ENCODE assay signal across 8 mouse cellular contexts in the genomic region with DNA sequence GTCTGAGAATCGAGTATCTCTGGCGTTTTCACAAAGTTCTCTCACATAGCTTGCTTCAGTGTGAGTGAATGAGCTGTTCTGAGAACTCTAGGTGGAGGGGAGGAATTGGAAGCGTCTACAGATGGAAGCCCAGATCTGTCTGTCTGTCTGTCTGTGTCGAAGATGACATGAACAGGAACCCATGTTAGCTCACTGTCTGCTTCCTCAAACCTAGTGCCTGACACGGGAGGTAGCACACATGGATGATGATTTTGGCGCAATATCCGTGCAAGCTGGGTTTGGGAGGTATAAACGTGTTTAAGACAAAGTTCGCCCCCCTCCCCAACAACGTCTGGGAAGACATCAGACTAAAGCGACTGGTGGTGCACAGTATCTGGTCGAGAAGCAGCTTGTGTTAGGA. TPM values are rescaled to one million over a fixed set of nuclear protein-coding genes. Genes with fewer than 3 reads are reported as not detected.
A peak's percentile ranks its signal among the peaks of the same experiment; 100 is the strongest.
DNase-seq lines count a peak whose midpoint lies in the region; ATAC-seq lines count a peak whose summit lies in the region.

No protein-coding gene starts in this region.

- H3K9ac ChIP-seq in lung, embryonic 16.5 days (ENCODE audit: low read length) = peak overlapping the region; percentile 90
- no peak overlapping the region for H3K9ac ChIP-seq in forebrain, embryonic 11.5 days (ENCODE audit: low read length)
- 0 out of 2 replicates have a peak overlapping the region, but pooled peaks have one; percentile 47 for H3K9ac ChIP-seq in limb, embryonic 15.5 days
- H3K9ac ChIP-seq in stomach, embryonic 14.5 days (replicated peaks; ENCODE audit: low read depth, low read length) = peak overlapping the region; percentile 69; the same call in 1 of the 2 replicates

- WGBS in lung, embryonic 16.5 days = 32% methylated on average over 12 of the region's 12 CpGs
- WGBS in forebrain, embryonic 11.5 days = 47% methylated on average over 12 of the region's 12 CpGs
- WGBS in limb, embryonic 15.5 days = 39% methylated on average over 12 of the region's 12 CpGs
- 37% methylated on average over 12 of the region's 12 CpGs for WGBS in stomach, embryonic 14.5 days

- no peak for ATAC-seq in lung, embryonic 16.5 days (ENCODE audit: low read depth)
- no peak for ATAC-seq in forebrain, embryonic 11.5 days (replicated peaks; ENCODE audit: low FRiP score)
- ATAC-seq in limb, embryonic 15.5 days (ENCODE audit: insufficient number of reproducible peaks, low FRiP score, low TSS enrichment, low read depth) = no peak
- no peak for ATAC-seq in stomach, embryonic 14.5 days (ENCODE audit: insufficient number of reproducible peaks, insufficient read depth, low FRiP score, low read depth)

- no peak for DNase-seq in lung, postnatal 25 days (ENCODE audit: low spot score)
- no peak for DNase-seq in forebrain, embryonic 11.5 days (ENCODE audit: low spot score)
- DNase-seq in adrenal gland, postnatal 4 days (ENCODE audit: low spot score in 2 of 2) = no peak
- no peak for DNase-seq in layer of hippocampus, postnatal 25 days (ENCODE audit: extremely low spot score in 1 of 2, low spot score in 1 of 2)
- DNase-seq in natural killer cell, adult 2 months (ENCODE audit: low spot score in 2 of 2) = no peak

- peaks cover 2% of the 10 kb centered on the region; the same call in 1 of the 2 replicates for H3K27me3 ChIP-seq in lung, embryonic 16.5 days (ENCODE audit: control insufficient read depth, insufficient read depth, low read depth, low read length)
- H3K27me3 ChIP-seq in forebrain, embryonic 11.5 days (ENCODE audit: control insufficient read depth, insufficient read depth, low read length) = peaks cover 6% of the 10 kb centered on the region; the same call in 1 of the 2 replicates
- H3K27me3 ChIP-seq in limb, embryonic 15.5 days = peaks cover 9% of the 10 kb centered on the region
- H3K27me3 ChIP-seq in stomach, embryonic 14.5 days (ENCODE audit: control insufficient read depth, insufficient read depth, low read length) = no peaks in the 10 kb centered on the region

- H3K9me3 ChIP-seq in lung, embryonic 16.5 days (ENCODE audit: control insufficient read depth, low read length) = no peaks in the 10 kb centered on the region; the same call in 1 of the 2 replicates
- no peaks in the 10 kb centered on the region for H3K9me3 ChIP-seq in forebrain, embryonic 11.5 days (ENCODE audit: control insufficient read depth, low read length)
- H3K9me3 ChIP-seq in limb, embryonic 15.5 days = no peaks in the 10 kb centered on the region
- H3K9me3 ChIP-seq in stomach, embryonic 14.5 days (ENCODE audit: control insufficient read depth, low read depth, low read length) = no peaks in the 10 kb centered on the region

- H3K4me1 ChIP-seq in lung, embryonic 16.5 days (replicated peaks; ENCODE audit: control insufficient read depth, insufficient read depth, low read length) = peaks cover 18% of the 10 kb centered on the region
- H3K4me1 ChIP-seq in forebrain, embryonic 11.5 days (replicated peaks; ENCODE audit: control insufficient read depth, insufficient read depth, low read length) = peaks cover 4% of the 10 kb centered on the region; the same call in 1 of the 2 replicates
- peaks cover 17% of the 10 kb centered on the region for H3K4me1 ChIP-seq in limb, embryonic 15.5 days
- peaks cover 7% of the 10 kb centered on the region for H3K4me1 ChIP-seq in stomach, embryonic 14.5 days (ENCODE audit: control insufficient read depth, insufficient read depth, low read length)

- no peaks in the 10 kb centered on the region for H3K36me3 ChIP-seq in lung, embryonic 16.5 days (ENCODE audit: control insufficient read depth, insufficient read depth, low read length)
- H3K36me3 ChIP-seq in forebrain, embryonic 11.5 days (ENCODE audit: control insufficient read depth, insufficient read depth, low read length) = no peaks in the 10 kb centered on the region
- H3K36me3 ChIP-seq in limb, embryonic 15.5 days = no peaks in the 10 kb centered on the region
- H3K36me3 ChIP-seq in stomach, embryonic 14.5 days (ENCODE audit: control insufficient read depth, insufficient read depth, low read length) = no peaks in the 10 kb centered on the region

- peak overlapping the region; percentile 76 for H3K4me3 ChIP-seq in lung, embryonic 16.5 days (ENCODE audit: low read length)
- peak overlapping the region; percentile 50; the same call in 1 of the 2 replicates for H3K4me3 ChIP-seq in forebrain, embryonic 11.5 days (ENCODE audit: low read depth, low read length)
- H3K4me3 ChIP-seq in limb, embryonic 15.5 days = peak overlapping the region; percentile 61
- peak overlapping the region; percentile 50 for H3K4me3 ChIP-seq in stomach, embryonic 14.5 days (ENCODE audit: low read depth, low read length)

- peak overlapping the region; percentile 93 for H3K4me2 ChIP-seq in lung, embryonic 16.5 days (ENCODE audit: low read depth, low read length)
- H3K4me2 ChIP-seq in forebrain, embryonic 11.5 days (ENCODE audit: low read depth, low read length, severe bottlenecking) = peak overlapping the region; percentile 87
- peak overlapping the region; percentile 93 for H3K4me2 ChIP-seq in limb, embryonic 15.5 days
- peak overlapping the region; percentile 93 for H3K4me2 ChIP-seq in stomach, embryonic 14.5 days (replicated peaks; ENCODE audit: low read depth, low read length)

- no peak overlapping the region for H3K27ac ChIP-seq in lung, embryonic 16.5 days (ENCODE audit: low read length)
- H3K27ac ChIP-seq in forebrain, embryonic 11.5 days (ENCODE audit: low read depth, low read length) = no peak overlapping the region
- no peak overlapping the region for H3K27ac ChIP-seq in limb, embryonic 15.5 days
- H3K27ac ChIP-seq in stomach, embryonic 14.5 days (ENCODE audit: low read length) = no peak overlapping the region

RNA-seq across cellular contexts. Expression of a gene that starts 0.7 kb away (rescaled TPM):
- 34.3 and 35.0 TPM in 2 replicates for polyA plus RNA-seq in lung, embryonic 16.5 days (2015; fragmentation: Nextera tagmentation; extraction: Ambion mirVana)
- 17.4 and 19.6 TPM in 2 replicates for polyA plus RNA-seq in forebrain, embryonic 11.5 days (2014; fragmentation: Nextera tagmentation; extraction: Ambion mirVana)
- polyA plus RNA-seq in limb, embryonic 15.5 days (2015; fragmentation: Nextera tagmentation; extraction: Ambion mirVana) = 22.5 and 24.3 TPM in 2 replicates
- polyA plus RNA-seq in stomach, embryonic 14.5 days (2014; fragmentation: Nextera tagmentation; extraction: Ambion mirVana) = 29.1 and 31.3 TPM in 2 replicates
- total RNA-seq in adrenal gland, postnatal 4 days (2021) = 10 to 100 TPM; 22.9 to 25.0 TPM
- 1 to 10 TPM; 2.0 to 2.5 TPM for total RNA-seq in layer of hippocampus, postnatal 25 days (2021)

RNA-seq across cellular contexts. Expression of a gene that starts 6.4 kb away (rescaled TPM):
- 1.1 TPM in 2 replicates for polyA plus RNA-seq in lung, embryonic 16.5 days (2015; fragmentation: Nextera tagmentation; extraction: Ambion mirVana)
- polyA plus RNA-seq in forebrain, embryonic 11.5 days (2014; fragmentation: Nextera tagmentation; extraction: Ambion mirVana) = 0.17 and 0.20 TPM in 2 replicates
- polyA plus RNA-seq in limb, embryonic 15.5 days (2015; fragmentation: Nextera tagmentation; extraction: Ambion mirVana) = 2.7 and 8.6 TPM in 2 replicates
- 0.26 and 0.45 TPM in 2 replicates for polyA plus RNA-seq in stomach, embryonic 14.5 days (2014; fragmentation: Nextera tagmentation; extraction: Ambion mirVana)
- 10 to 100 TPM in 1 of 2 experiments, 1 to 10 TPM in 1; 3.7 to 12.2 TPM for total RNA-seq in adrenal gland, postnatal 4 days (2021)
- under 1 TPM; 0.07 to 0.09 TPM for total RNA-seq in layer of hippocampus, postnatal 25 days (2021)
